Mouse (Mus musculus): Measurements from ENCODE around the gene Obox7.
"Not testable (repeated sequence)": the region's sequence is repeated elsewhere in the genome, so short reads cannot be mapped to it uniquely, and the experiment has no call there.

Obox7 gene

GRCm38 (mm10) chr7:14659196-14659595, at the start of gene Obox7:
Gene Obox7 (plus strand): TSS chr7:14659496.
- not testable (repeated sequence) for DNase-seq

- DNase-seq: not testable (repeated sequence)
These were observed 36.4 kb upstream of the Obox7 start for GRCm38 (mm10) chr7:14622556-14623542.
